Mouse (Mus musculus): ENCODE measurements around the gene Txnl4b.

Gene Txnl4b

GRCm38 (mm10) chr8:109593117-109593788 is 27.6 kb downstream of the Txnl4b start:
- in situ Hi-C loops (cut with MboI, MseI): no loop called here

- in situ Hi-C loops (cut with MboI, MseI): no loop called here
Observed at GRCm38 (mm10) chr8:109595854-109596253, 30.2 kb downstream of the Txnl4b start.

DNA sequence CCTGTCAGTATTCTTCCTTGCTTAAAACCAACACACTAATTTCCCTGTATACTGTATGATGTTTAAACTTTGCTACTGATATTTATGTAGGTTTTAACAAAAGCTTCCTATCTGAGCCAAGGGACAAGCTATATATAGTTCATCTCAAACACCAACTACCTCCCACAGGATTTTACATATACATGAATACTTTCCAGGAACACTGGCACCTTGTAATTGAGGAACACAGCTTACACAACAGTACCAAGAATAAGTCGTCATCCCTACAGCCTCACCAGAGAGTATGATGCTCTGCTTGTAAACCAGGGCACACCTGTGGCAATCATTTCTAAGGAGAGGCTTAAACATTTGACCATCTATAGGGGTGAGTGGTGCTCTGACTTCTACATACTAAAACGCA is 41.0 kb downstream of the Txnl4b start:
- in situ Hi-C loops (cut with MboI, MseI): loop anchor here (5.0 to 25.0 kb wide), 4 partner anchors 39 to 1006 kb away; partner anchors contain the start of genes Dhx38 (in 2 of the 2), Txnl4b (in 2 of the 2), Ap1g1 (in 1 of the 2) and Cmtr2 (in 1 of the 2)

GRCm38 (mm10) chr8:109607650-109608049 is 42.0 kb downstream of the Txnl4b start:
- in situ Hi-C loops (cut with MboI, MseI): loop anchor here (5.0 to 25.0 kb wide), 4 partner anchors 40 to 1005 kb away; partner anchors contain the start of genes Dhx38 (in 2 of the 2), Txnl4b (in 2 of the 2), Ap1g1 (in 1 of the 2) and Cmtr2 (in 1 of the 2)

- in situ Hi-C loops (cut with MboI, MseI): loop anchor here (5.0 to 25.0 kb wide), 4 partner anchors 41 to 1004 kb away; partner anchors contain the start of genes Dhx38 (in 2 of the 2), Txnl4b (in 2 of the 2), Ap1g1 (in 1 of the 2) and Cmtr2 (in 1 of the 2)
Observed at GRCm38 (mm10) chr8:109608271-109609152, 42.8 kb downstream of the Txnl4b start, which contains the start of gene Dhodh. TSS of gene Dhodh (minus strand) at chr8:109608673.

GRCm38 (mm10) chr8:109609153-109609502 is 43.4 kb downstream of the Txnl4b start:
- in situ Hi-C loops (cut with MboI, MseI): loop anchor here (5.0 to 25.0 kb wide), 4 partner anchors 42 to 1003 kb away; partner anchors contain the start of genes Dhx38 (in 2 of the 2), Txnl4b (in 2 of the 2), Ap1g1 (in 1 of the 2) and Cmtr2 (in 1 of the 2)

GRCm38 (mm10) chr8:109614243-109615210 is 48.8 kb downstream of the Txnl4b start, which contains the start of gene Pkd1l3:
TSS of gene Pkd1l3 (plus strand) at chr8:109614517.
- in situ Hi-C loops (cut with MboI, MseI): loop anchor here (10.0 to 25.0 kb wide), 3 partner anchors 598 to 998 kb away; partner anchors contain the start of genes Cmtr2 (in 2 of the 2) and Vac14 (in 1 of the 2)

DNA sequence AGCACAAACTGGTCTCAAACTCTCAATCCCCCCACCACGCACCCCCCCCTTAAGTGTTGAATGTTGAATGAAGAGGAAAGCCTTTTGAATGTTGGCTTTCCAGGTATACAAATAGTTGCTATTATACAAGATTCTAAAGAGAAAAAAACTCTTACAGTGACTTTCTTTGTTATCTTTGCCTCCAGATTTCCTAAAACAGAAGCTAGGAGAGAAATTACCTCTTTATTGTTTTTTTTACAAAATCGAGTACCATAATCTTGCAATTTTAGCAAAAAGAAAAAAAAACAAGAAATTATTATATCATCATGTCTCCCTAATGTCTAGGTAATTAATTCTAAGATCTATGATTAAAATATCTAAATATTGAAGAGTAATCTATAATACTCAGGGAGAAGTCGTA is 49.9 kb downstream of the Txnl4b start:
- in situ Hi-C loops (cut with MboI, MseI): loop anchor here (10.0 to 25.0 kb wide), 3 partner anchors 597 to 997 kb away; partner anchors contain the start of genes Cmtr2 (in 2 of the 2) and Vac14 (in 1 of the 2)

Measured in T-helper 17 cell (primary cell).